Mouse (Mus musculus): Measurements from ENCODE around the gene Pdzd4. TPM values are rescaled to one million over a fixed set of nuclear protein-coding genes. Genes with fewer than 3 reads are reported as not detected.

Pdzd4 gene
- polyA plus RNA-seq, 1 experiment from 2014 or later: 1.1 TPM

Other genes with a start within 250 kb of the Pdzd4 start
- 4.2 and 6.3 TPM in 2 replicates for gene Dusp9, start 185.6 kb downstream of the Pdzd4 start, polyA plus RNA-seq (2014; fragmentation: Nextera tagmentation; extraction: Ambion mirVana)
- gene Pnck, start 164.9 kb downstream of the Pdzd4 start, polyA plus RNA-seq (2014; fragmentation: Nextera tagmentation; extraction: Ambion mirVana): 11.1 and 13.3 TPM in 2 replicates
- gene Slc6a8, start 151.8 kb downstream of the Pdzd4 start, polyA plus RNA-seq (2014; fragmentation: Nextera tagmentation; extraction: Ambion mirVana): 6.8 and 6.9 TPM in 2 replicates
- 140 and 141 TPM in 2 replicates for gene Bcap31, start 108.8 kb downstream of the Pdzd4 start, polyA plus RNA-seq (2014; fragmentation: Nextera tagmentation; extraction: Ambion mirVana)
- 8.6 and 9.4 TPM in 2 replicates for gene Abcd1, start 108.4 kb downstream of the Pdzd4 start, polyA plus RNA-seq (2014; fragmentation: Nextera tagmentation; extraction: Ambion mirVana)
- 0.09 TPM in 1 of 2 replicates, not detected in the other for gene Plxnb3, start 67.9 kb downstream of the Pdzd4 start, polyA plus RNA-seq (2014; fragmentation: Nextera tagmentation; extraction: Ambion mirVana)
- 6.2 and 7.2 TPM in 2 replicates for gene Srpk3, start 50.6 kb downstream of the Pdzd4 start, polyA plus RNA-seq (2014; fragmentation: Nextera tagmentation; extraction: Ambion mirVana)
- gene Idh3g, start 38.1 kb downstream of the Pdzd4 start, polyA plus RNA-seq (2014; fragmentation: Nextera tagmentation; extraction: Ambion mirVana): 197 and 198 TPM in 2 replicates
- gene Ssr4, start 37.9 kb downstream of the Pdzd4 start, polyA plus RNA-seq (2014; fragmentation: Nextera tagmentation; extraction: Ambion mirVana): 134 and 136 TPM in 2 replicates
- gene Avpr2, start 67.1 kb upstream of the Pdzd4 start, polyA plus RNA-seq (2014; fragmentation: Nextera tagmentation; extraction: Ambion mirVana): 0.14 TPM in 1 of 2 replicates, not detected in the other
- gene L1cam, start 71.1 kb upstream of the Pdzd4 start, polyA plus RNA-seq (2014; fragmentation: Nextera tagmentation; extraction: Ambion mirVana): 42.1 and 55.1 TPM in 2 replicates
- 2.1 and 2.5 TPM in 2 replicates for gene Arhgap4, start 96.9 kb upstream of the Pdzd4 start, polyA plus RNA-seq (2014; fragmentation: Nextera tagmentation; extraction: Ambion mirVana)
- gene Naa10, start 97.0 kb upstream of the Pdzd4 start, polyA plus RNA-seq (2014; fragmentation: Nextera tagmentation; extraction: Ambion mirVana): 133 and 144 TPM in 2 replicates
- gene Renbp, start 105.9 kb upstream of the Pdzd4 start, polyA plus RNA-seq (2014; fragmentation: Nextera tagmentation; extraction: Ambion mirVana): 16.3 and 19.0 TPM in 2 replicates
- gene Hcfc1, start 141.4 kb upstream of the Pdzd4 start, polyA plus RNA-seq (2014; fragmentation: Nextera tagmentation; extraction: Ambion mirVana): 80.0 and 89.3 TPM in 2 replicates
- gene Irak1, start 198.9 kb upstream of the Pdzd4 start, polyA plus RNA-seq (2014; fragmentation: Nextera tagmentation; extraction: Ambion mirVana): 33.4 and 42.2 TPM in 2 replicates